Mouse (Mus musculus) small intestine, adult 2 months (tissue): ENCODE measurements at regions not wholly inside any gene's neighbourhood (a gene's known extent, or its start where the extent isn't known, plus 50 kb on each side); places are given as distances from the start of the nearest gene placed in this dataset.

ENCODE experiments used
- CTCF ChIP-seq: fragments of 200-500 bp; IDR thresholded peaks from 2 replicates; pipeline ENCODE4 v1.5.1; 2012; ENCODE audit warnings: low read depth, mild to moderate bottlenecking, control low read depth, inconsistent platforms, low read length, moderate library complexity, mixed read lengths; ENCODE audit not compliant: insufficient replicate concordance, insufficient read length; ENCODE audit errors: extremely low read depth
- POLR2A ChIP-seq: fragments of 200-500 bp; IDR thresholded peaks from 2 replicates; pipeline ENCODE4 v1.6.1; 2012; ENCODE audit warnings: low read depth, mild to moderate bottlenecking, control low read depth, inconsistent platforms, low read length, moderate library complexity

DNA sequence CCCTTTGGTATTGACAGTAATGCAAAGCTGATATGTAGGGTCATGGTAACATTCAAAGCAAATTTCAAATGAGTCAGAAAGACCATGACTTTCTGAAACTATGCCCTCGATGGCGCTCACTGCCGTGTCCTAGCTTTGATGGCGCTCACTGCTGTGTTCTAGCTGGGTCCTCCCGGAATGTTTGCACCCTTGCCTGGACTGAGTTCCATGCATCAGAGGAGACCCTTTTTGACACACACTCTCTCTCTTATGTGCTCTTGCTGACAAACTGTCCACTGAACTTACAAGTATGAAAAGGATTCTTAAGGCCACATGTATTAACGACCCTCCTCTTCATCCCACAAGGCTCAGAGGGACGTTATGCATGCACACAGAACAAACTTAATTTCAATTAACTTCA, 94.1 kb downstream of the Dad1 start:
- no peak for TF ChIP-seq POLR2A
- TF ChIP-seq CTCF = no peak
